Mouse (Mus musculus) hindbrain, embryonic 14.5 days (tissue): ENCODE results near the gene Fam241a. TPM values are rescaled to one million over a fixed set of nuclear protein-coding genes. Genes with fewer than 3 reads are reported as not detected.

Experiments used
- ATAC-seq: fragments of 200-750 bp; cut with Nextera tagmentation; 2 replicates; pipeline ENCODE4 v1.8.0; 2017; ENCODE audit warnings: moderate number of reproducible peaks, mild to moderate bottlenecking, moderate TSS enrichment, moderate library complexity; ENCODE audit not compliant: low FRiP score
- DNase-seq: peaks from one replicate; pipeline ENCODE4 v3.0.0-alpha.2; 2015; ENCODE audit warnings: low spot score
- H3K27ac ChIP-seq: fragments of 300-500 bp; sonication (generic); 2 replicates; pipeline ENCODE4 v1.5.1; 2014; ENCODE audit warnings: mild to moderate bottlenecking, moderate library complexity
- H3K27me3 ChIP-seq: fragments of 300-500 bp; sonication (generic); 2 replicates; pipeline ENCODE4 v1.6.1; 2014; ENCODE audit warnings: mild to moderate bottlenecking, low read length, mixed read lengths; ENCODE audit not compliant: control insufficient read depth, insufficient read depth
- H3K36me3 ChIP-seq: fragments of 300-500 bp; sonication (generic); replicated peaks from 2 replicates; pipeline ENCODE4 v1.6.1; 2014; ENCODE audit not compliant: control insufficient read depth, insufficient read depth
- H3K4me1 ChIP-seq: fragments of 300-500 bp; sonication (generic); replicated peaks from 2 replicates; pipeline ENCODE4 v1.6.1; 2014; ENCODE audit warnings: antibody characterized with exemption, low read length, mixed read lengths; ENCODE audit not compliant: control insufficient read depth, insufficient read depth
- H3K4me2 ChIP-seq: fragments of 300-500 bp; sonication (generic); replicated peaks from 2 replicates; pipeline ENCODE4 v1.6.1; 2014; ENCODE audit warnings: mild to moderate bottlenecking, moderate library complexity
- H3K4me3 ChIP-seq: fragments of 300-500 bp; sonication (generic); replicated peaks from 2 replicates; pipeline ENCODE4 v1.5.1; 2014; ENCODE audit warnings: mild to moderate bottlenecking, low read length
- H3K9ac ChIP-seq: fragments of 300-500 bp; sonication (generic); 2 replicates; pipeline ENCODE4 v1.6.1; 2014
- H3K9me3 ChIP-seq: fragments of 300-500 bp; sonication (generic); 2 replicates; pipeline ENCODE4 v1.6.1; 2016; ENCODE audit warnings: low read length; ENCODE audit not compliant: control insufficient read depth
- WGBS: fragments of 180-500 bp; shearing (Covaris S2); extraction: QIAGEN DNeasy Blood & Tissue Kit; methylation state at CpG from one replicate; pipeline ENCODE4 v1.1.7; 2014; 5-methylcytosine and 5-hydroxymethylcytosine counted together
- polyA plus RNA-seq: library from polyadenylated mRNA; unstranded; fragments of >200 nt; fragmentation: Nextera tagmentation; extraction: Ambion mirVana; gene quantifications from 2 replicates; pipeline ENCODE4 v1.2.1, GENCODE M21; 2014

The Fam241a gene
- polyA plus RNA-seq, 1 experiment from 2014 or later = 10.4 TPM

DNA sequence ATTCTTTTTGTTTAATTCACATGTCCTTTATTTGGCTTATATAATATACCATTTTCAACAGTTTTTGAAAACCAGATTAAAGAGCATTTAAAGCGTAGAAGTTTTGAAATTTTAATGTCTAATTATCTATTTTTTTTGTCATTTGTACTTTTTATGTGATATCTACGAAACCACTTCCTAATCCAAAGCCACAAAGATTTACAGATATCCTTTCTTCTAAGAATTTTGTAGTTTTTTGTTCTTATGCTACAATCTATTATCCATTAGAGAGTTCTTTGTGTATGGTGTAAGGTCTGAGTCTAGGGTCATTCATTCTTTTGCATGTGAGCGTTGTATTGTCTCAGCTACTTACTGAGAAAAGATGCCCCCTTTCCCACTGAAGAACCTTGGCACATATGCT lies 21.4 kb upstream of the Fam241a start:
- no peaks in the 10 kb centered on the region for H3K4me1 ChIP-seq
- H3K4me2 ChIP-seq = no peak overlapping the region
- no peak overlapping the region for H3K9ac ChIP-seq
- 88% methylated on average over 3 of the region's 3 CpGs for WGBS
- ATAC-seq (no peak), DNase-seq (no peak)
- no peak overlapping the region for H3K4me3 ChIP-seq
- no peaks in the 10 kb centered on the region for H3K36me3 ChIP-seq
- no peaks in the 10 kb centered on the region for H3K9me3 ChIP-seq
- no peaks in the 10 kb centered on the region for H3K27me3 ChIP-seq
- no peak overlapping the region for H3K27ac ChIP-seq

DNA sequence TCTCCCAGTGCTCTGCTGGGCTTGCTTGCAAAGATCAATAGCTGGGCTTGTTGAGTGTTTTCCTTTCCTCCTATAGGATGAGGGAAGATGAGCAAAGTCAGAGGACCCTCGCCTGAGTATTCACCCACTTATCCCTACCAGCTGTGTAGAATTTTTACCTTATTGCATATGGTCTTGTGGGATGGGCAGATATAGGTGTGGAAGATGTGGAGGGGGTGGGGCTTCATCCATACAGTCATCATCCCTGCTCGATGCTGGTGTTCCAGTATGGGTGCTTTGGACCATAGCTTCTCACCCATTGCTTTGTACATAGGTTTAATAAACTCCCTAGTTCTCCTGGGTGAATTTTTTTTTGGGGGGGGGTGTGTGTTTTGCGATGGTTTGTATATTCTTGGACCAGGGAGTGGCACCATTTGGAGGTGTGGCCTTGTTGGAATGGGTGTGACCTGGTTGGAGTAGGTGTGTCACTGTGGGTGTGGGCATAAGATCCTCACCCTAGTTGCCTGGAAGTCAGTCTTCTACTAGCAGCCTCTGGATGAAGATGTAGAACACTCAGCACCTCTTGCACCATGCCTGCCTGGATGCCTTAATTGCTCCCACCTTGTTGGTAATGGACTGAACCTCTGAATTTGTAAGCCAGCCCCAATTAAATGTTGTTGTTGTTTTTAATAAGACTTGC lies 19.7 kb upstream of the Fam241a start:
- Histone ChIP-seq H3K9me3 (no peaks in the 10 kb centered on the region), H3K27me3 (no peaks in the 10 kb centered on the region), H3K9ac (no peak overlapping the region), H3K4me2 (no peak overlapping the region), H3K36me3 (no peaks in the 10 kb centered on the region), H3K4me3 (no peak overlapping the region), H3K4me1 (no peaks in the 10 kb centered on the region), H3K27ac (no peak overlapping the region)
- DNase-seq = no peak
- ATAC-seq = no peak
- 91% methylated on average over 3 of the region's 3 CpGs for WGBS

DNA sequence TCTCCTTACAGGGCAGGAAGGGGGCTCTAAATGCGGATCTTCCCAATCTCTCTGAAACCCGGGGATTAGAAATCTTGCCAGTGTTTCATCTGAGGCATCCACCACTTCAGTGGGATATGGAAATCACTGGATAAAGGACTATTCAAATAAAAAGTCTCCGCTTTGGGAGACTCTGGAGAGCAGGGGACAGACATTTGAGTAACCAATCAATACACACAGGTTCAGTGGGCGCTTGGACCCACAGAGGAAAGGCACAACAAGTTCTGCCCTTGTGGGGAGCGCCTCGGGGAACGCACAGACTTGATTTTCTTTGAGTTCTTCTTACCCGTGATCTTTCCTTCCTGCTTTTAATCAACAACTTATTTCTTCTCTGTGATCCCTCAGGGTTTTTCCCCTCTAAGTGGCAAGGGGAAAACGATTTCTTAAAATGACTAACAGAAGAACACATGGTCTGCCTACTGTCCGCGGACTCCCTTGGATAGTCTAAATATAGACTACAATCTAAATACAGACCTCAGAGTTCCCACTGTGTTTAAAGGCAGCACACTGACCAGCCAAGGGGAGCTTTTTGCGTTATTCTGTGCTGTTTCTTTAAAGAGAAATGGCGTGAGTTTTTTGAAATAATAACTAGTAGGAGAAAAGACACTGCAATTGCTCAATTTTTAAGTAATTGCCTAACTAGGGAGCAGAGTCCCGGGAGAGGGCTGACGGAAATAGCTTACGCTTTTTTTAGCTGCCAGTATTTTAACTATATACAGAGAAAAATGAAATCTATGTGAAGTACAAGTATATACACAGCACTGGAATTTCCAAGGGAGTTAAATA lies 18.0 kb upstream of the Fam241a start:
- H3K36me3 ChIP-seq = no peaks in the 10 kb centered on the region
- no peaks in the 10 kb centered on the region for H3K4me1 ChIP-seq
- no peak overlapping the region for H3K27ac ChIP-seq
- 59% methylated on average over 16 of the region's 16 CpGs for WGBS
- no peak overlapping the region for H3K4me3 ChIP-seq
- no peak overlapping the region for H3K9ac ChIP-seq
- peaks cover 3% of the 10 kb centered on the region; the same call in 1 of the 2 replicates for H3K9me3 ChIP-seq
- ATAC-seq (no peak), DNase-seq (no peak)
- H3K4me2 ChIP-seq = no peak overlapping the region
- no peaks in the 10 kb centered on the region for H3K27me3 ChIP-seq

DNA sequence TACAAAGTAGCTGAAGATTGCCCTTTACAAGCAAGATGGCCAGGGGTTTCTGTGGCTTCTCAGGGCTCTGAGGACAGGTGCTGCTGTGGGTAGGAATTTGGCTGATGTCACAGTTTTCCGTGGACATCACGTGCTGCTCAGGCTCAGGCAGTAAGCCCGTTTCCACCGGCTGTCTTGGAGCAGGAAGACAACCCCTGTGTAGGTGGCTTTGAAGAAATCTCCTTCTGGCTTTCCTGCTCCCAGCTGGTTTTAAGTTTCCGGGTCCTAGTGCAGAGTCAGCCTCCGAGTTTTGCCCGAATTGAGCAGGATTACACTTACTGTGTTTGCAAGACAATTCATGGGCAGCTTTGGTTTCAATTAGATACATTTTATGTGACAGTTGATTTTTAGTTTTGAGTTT lies 13.8 kb upstream of the Fam241a start:
- DNase-seq (no peak), ATAC-seq (no peak)
- WGBS = 77% methylated on average over 7 of the region's 7 CpGs
- H3K4me3 ChIP-seq = no peak overlapping the region
- H3K27ac ChIP-seq = no peak overlapping the region
- H3K4me1 ChIP-seq = no peaks in the 10 kb centered on the region
- no peaks in the 10 kb centered on the region for H3K27me3 ChIP-seq
- no peaks in the 10 kb centered on the region for H3K36me3 ChIP-seq
- H3K9ac ChIP-seq = no peak overlapping the region
- peaks cover 3% of the 10 kb centered on the region; the same call in 1 of the 2 replicates for H3K9me3 ChIP-seq
- no peak overlapping the region for H3K4me2 ChIP-seq

DNA sequence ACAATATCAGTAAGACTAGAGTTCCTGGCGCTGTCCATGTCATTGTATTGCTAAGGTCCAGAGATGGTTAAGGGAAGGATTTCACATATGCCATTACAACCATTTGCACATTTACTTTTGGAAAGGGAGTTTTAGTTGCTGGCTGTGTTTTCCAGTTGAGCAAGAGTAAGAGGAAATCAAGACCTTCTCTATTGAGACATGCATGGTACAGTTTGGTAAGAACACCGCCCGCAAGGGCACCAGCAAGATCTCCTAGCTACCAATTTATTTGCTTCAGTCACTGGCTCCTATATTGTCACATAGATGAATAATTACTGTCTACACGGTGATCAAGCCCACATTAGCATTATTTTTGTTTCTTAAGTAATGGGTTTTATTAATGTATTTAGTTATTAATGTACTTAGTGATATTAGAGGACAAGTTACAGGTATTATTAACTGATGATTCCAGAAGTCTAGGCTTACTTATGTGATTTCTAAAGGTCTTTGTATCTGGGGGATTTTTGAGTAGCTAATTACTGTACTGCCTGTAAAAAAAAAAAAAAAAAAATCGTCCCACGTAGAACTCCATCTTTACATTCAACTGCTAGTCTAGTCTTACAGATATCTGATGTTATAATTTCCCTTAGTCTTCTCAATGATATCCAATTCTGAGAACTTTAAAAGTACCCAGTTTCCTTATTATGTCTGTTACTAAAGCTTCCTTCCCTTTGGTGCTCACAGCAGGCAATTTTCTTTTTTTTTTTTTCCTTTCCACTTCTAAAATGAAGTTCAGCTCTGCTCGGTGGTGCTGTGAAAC lies 944 bp downstream of the Fam241a start:
- DNase-seq = no peak
- WGBS = 37% methylated on average over 7 of the region's 7 CpGs
- H3K27ac ChIP-seq = no peak overlapping the region
- peak overlapping the region; percentile 78 for H3K4me3 ChIP-seq
- peak overlapping the region; percentile 71 for H3K9ac ChIP-seq
- H3K9me3 ChIP-seq = no peaks in the 10 kb centered on the region
- no peaks in the 10 kb centered on the region; the same call in 1 of the 2 replicates for H3K4me1 ChIP-seq
- no peaks in the 10 kb centered on the region for H3K36me3 ChIP-seq
- no peak for ATAC-seq
- no peaks in the 10 kb centered on the region for H3K27me3 ChIP-seq
- peak overlapping the region; percentile 76 for H3K4me2 ChIP-seq

DNA sequence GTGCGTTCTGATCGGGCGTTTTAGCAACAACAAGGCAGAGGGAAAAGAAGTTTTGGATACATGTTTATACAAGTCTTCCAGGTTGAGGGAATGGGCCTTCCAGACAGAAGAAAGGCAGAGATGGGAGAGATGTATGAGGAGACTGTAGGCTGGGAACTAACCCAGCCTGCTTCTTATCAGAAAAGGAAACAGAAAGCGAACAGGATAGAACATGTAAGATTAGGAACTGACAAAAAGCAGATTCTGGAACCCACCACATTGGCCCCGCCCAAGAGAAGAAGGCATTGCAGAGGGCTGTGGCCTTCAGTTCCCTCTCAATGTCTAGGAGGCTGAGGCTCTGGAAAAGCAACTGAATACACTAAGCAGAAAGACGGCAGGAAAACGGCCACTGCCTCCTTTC lies 2.2 kb downstream of the Fam241a start:
- Histone ChIP-seq H3K4me2 (no peak overlapping the region), H3K27ac (no peak overlapping the region), H3K36me3 (no peaks in the 10 kb centered on the region), H3K4me3 (no peak overlapping the region), H3K9ac (no peak overlapping the region), H3K4me1 (no peaks in the 10 kb centered on the region; the same call in 1 of the 2 replicates), H3K9me3 (no peaks in the 10 kb centered on the region), H3K27me3 (no peaks in the 10 kb centered on the region)
- no peak for DNase-seq
- ATAC-seq = no peak
- WGBS = 89% methylated on average over 7 of the region's 7 CpGs

DNA sequence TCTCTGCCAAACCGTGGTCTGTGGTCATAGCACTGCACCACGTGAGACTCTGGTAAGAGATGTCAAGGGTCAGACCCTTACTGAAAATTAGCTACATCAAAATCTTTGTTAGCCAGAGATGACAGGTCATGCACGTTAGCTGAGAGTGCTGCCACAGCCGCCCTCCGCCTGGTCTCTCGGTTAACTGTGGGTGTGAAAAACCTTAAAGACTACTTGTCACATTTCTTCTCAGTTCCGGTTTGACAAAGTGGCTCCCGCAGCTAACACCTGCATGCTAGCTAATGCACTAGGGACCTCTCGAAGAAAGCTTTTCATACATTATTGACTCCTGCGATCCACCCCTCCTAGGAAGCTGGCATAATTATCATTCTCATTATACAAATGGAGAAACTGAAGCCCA lies 4.2 kb downstream of the Fam241a start:
- 34% methylated on average over 10 of the region's 10 CpGs for WGBS
- no peak overlapping the region for H3K9ac ChIP-seq

DNA sequence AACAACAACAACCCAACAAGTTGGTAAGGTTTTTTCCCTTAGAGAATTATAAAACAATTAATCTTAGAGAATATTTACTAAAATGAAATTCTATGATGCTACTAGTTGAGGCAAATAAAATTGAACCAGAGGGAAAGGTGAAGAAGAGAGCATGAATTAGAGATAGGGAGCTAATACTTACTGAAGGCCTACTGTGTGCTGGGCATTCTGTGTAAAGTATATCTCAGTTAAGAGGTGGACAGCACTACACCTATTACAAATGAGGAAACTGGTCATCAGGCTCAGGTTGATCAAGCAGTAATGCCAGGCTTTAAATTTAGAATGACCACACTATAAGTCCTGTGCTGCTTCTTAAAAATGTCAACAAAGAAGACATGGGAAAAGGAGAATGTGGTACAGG lies 6.1 kb downstream of the Fam241a start:
- Histone ChIP-seq H3K4me2 (no peak overlapping the region), H3K4me1 (no peaks in the 10 kb centered on the region; the same call in 1 of the 2 replicates), H3K9ac (no peak overlapping the region), H3K27ac (no peak overlapping the region), H3K9me3 (no peaks in the 10 kb centered on the region), H3K27me3 (no peaks in the 10 kb centered on the region), H3K36me3 (no peaks in the 10 kb centered on the region), H3K4me3 (no peak overlapping the region)
- DNase-seq = no peak
- no peak for ATAC-seq

More for the DNA sequence above, 4.2 kb downstream of the Fam241a start:
- H3K27ac ChIP-seq = no peak overlapping the region
- no peaks in the 10 kb centered on the region for H3K27me3 ChIP-seq
- H3K36me3 ChIP-seq = no peaks in the 10 kb centered on the region
- no peaks in the 10 kb centered on the region for H3K9me3 ChIP-seq
- ATAC-seq = no peak
- DNase-seq = no peak
- no peaks in the 10 kb centered on the region; the same call in 1 of the 2 replicates for H3K4me1 ChIP-seq
- H3K4me3 ChIP-seq = no peak overlapping the region
- H3K4me2 ChIP-seq = no peak overlapping the region

DNA sequence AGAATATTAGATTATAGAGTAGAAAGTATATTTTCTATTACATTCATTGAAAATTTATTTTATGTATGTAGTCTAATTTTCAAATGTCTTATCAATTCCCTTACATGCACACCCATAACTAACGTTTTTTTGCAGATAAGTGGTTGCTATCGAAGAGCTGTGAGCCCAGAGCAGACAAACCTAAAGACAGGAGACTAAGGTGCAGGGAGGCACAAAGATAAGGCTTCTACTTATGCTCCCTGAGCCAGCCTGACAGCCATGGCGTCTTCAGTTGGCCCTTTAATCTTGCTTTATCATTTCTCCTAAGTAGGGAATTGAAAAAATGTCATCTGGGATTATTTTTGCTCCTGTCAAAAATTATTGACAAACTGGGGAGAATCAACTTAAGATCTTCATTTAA lies 6.6 kb downstream of the Fam241a start:
- no peak for ATAC-seq
- Histone ChIP-seq H3K9ac (no peak overlapping the region), H3K36me3 (no peaks in the 10 kb centered on the region), H3K4me2 (no peak overlapping the region), H3K9me3 (no peaks in the 10 kb centered on the region), H3K27me3 (no peaks in the 10 kb centered on the region), H3K4me1 (no peaks in the 10 kb centered on the region; the same call in 1 of the 2 replicates), H3K4me3 (no peak overlapping the region), H3K27ac (no peak overlapping the region)
- no peak for DNase-seq
- 78% methylated on average over 3 of the region's 3 CpGs for WGBS
